Mouse (Mus musculus): ENCODE data around the gene Jade2. TPM values are rescaled to one million over a fixed set of nuclear protein-coding genes. Genes with fewer than 3 reads are reported as not detected.

Gene Jade2
- total and polyA plus RNA-seq, 2 experiments from 2014 or later, result 0.95 to 3.7 TPM

- H3K4me1 ChIP-seq (ENCODE audit: insufficient read depth, low read length), result no peaks in the 10 kb centered on the region
- no peaks in the 10 kb centered on the region for H3K9me3 ChIP-seq (ENCODE audit: low read length)
- no peak for TF ChIP-seq CTCF (IDR thresholded peaks at IDR 0.05)
- no peak overlapping the region for H3K27ac ChIP-seq (ENCODE audit: low read depth, low read length)
- no peaks in the 10 kb centered on the region for H3K27me3 ChIP-seq (ENCODE audit: insufficient read depth, low read length)
- 25% methylated on average over 4 of the region's 4 CpGs for WGBS
- DNase-seq (ENCODE audit: low spot score) (no peak), ATAC-seq (ENCODE audit: low FRiP score) (no peak)
- no peaks in the 10 kb centered on the region for H3K36me3 ChIP-seq (ENCODE audit: insufficient read depth, low read length)
- H3K4me2 ChIP-seq (ENCODE audit: low read depth, low read length, poor library complexity, severe bottlenecking), result no peak overlapping the region
- H3K4me3 ChIP-seq (ENCODE audit: low read depth, low read length), result no peak overlapping the region
- no peak overlapping the region for H3K9ac ChIP-seq (replicated peaks; ENCODE audit: low read length, poor library complexity, severe bottlenecking)
Measured at GRCm38 (mm10) chr11:51875792-51876195, 18.3 kb upstream of the Jade2 start.

DNA sequence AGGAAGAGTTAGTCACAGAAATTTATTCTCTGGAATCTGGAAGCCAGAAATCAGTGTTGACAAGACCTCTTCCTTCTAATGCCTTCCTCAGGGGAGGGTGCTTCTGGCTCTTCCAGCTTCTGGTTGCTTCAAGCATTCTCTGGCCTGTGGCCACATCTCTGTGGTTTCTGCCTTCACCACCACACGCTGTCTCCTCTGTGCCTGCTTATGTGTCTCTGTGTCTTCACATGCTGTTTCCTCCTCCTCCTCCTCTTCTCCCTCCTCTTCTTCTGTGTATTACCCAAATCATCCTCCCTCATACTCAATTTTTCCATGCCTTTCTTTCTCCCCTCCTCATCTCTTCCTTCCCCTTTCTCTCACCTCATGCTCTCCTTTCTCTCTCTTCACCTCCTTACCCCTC lies 17.6 kb upstream of the Jade2 start:
- ATAC-seq (ENCODE audit: low FRiP score) (no peak), DNase-seq (ENCODE audit: low spot score) (no peak)
- no peak overlapping the region for H3K4me3 ChIP-seq (ENCODE audit: low read depth, low read length)
- no peaks in the 10 kb centered on the region for H3K9me3 ChIP-seq (ENCODE audit: low read length)
- H3K27ac ChIP-seq (ENCODE audit: low read depth, low read length), result no peak overlapping the region
- no peaks in the 10 kb centered on the region for H3K27me3 ChIP-seq (ENCODE audit: insufficient read depth, low read length)
- no peak overlapping the region for H3K9ac ChIP-seq (replicated peaks; ENCODE audit: low read length, poor library complexity, severe bottlenecking)
- 61% methylated on average over 1 of the region's 1 CpGs for WGBS
- no peaks in the 10 kb centered on the region for H3K4me1 ChIP-seq (ENCODE audit: insufficient read depth, low read length)
- TF ChIP-seq CTCF (IDR thresholded peaks at IDR 0.05), result no peak
- no peaks in the 10 kb centered on the region for H3K36me3 ChIP-seq (ENCODE audit: insufficient read depth, low read length)
- no peak overlapping the region for H3K4me2 ChIP-seq (ENCODE audit: low read depth, low read length, poor library complexity, severe bottlenecking)

DNA sequence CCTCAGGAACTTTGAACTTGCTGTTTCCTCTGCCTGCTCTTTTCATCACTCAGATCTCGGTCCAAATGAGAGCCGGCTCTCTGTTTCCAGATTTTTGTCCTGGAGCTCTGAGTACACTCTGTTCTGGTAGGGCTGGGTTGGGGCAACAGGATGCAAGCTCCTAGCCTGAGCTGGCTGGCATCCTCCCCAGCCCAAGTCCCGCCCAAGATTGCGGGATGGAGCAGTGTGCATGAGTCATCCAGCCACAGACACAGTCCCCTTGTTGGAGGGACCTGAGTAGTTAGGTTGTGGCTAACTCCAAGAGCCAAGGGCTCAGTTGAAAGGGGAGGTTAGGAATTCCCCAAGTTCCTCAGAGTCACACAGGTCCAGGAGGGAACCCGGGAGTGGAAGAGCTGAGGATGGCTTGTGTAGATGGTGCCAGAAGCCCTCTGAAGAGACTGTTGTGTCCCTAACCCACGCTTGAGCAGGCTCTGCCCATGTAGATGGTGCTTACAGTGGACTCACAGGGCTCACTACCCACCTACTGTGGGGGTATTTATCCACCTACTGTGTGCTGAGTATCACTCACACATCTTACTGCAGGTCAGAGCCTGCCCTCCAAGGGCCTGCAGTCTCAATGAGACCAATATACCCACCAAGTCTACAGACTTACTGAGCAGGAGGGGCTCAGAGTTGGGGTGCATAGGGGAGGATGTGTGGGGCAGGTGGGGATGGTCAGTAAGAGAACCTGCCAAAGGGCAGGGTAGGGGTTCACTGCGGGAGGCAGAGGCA lies 17.0 kb upstream of the Jade2 start:
- Histone ChIP-seq H3K4me3 (ENCODE audit: low read depth, low read length) (no peak overlapping the region), H3K27ac (ENCODE audit: low read depth, low read length) (no peak overlapping the region), H3K9me3 (ENCODE audit: low read length) (no peaks in the 10 kb centered on the region), H3K36me3 (ENCODE audit: insufficient read depth, low read length) (no peaks in the 10 kb centered on the region), H3K27me3 (ENCODE audit: insufficient read depth, low read length) (no peaks in the 10 kb centered on the region), H3K4me2 (ENCODE audit: low read depth, low read length, poor library complexity, severe bottlenecking) (no peak overlapping the region), H3K9ac (replicated peaks; ENCODE audit: low read length, poor library complexity, severe bottlenecking) (no peak overlapping the region), H3K4me1 (ENCODE audit: insufficient read depth, low read length) (no peaks in the 10 kb centered on the region)
- 88% methylated on average over 7 of the region's 7 CpGs for WGBS
- no peak for ATAC-seq (ENCODE audit: low FRiP score)
- no peak for DNase-seq (ENCODE audit: low spot score)
- TF ChIP-seq CTCF (IDR thresholded peaks at IDR 0.05), result no peak

GRCm38 (mm10) chr11:51873141-51873540 lies 15.7 kb upstream of the Jade2 start:
- ATAC-seq (ENCODE audit: low FRiP score), result no peak
- Histone ChIP-seq H3K27me3 (ENCODE audit: insufficient read depth, low read length) (no peaks in the 10 kb centered on the region), H3K9me3 (ENCODE audit: low read length) (no peaks in the 10 kb centered on the region), H3K4me3 (ENCODE audit: low read depth, low read length) (no peak overlapping the region), H3K36me3 (ENCODE audit: insufficient read depth, low read length) (no peaks in the 10 kb centered on the region), H3K9ac (replicated peaks; ENCODE audit: low read length, poor library complexity, severe bottlenecking) (no peak overlapping the region), H3K4me1 (ENCODE audit: insufficient read depth, low read length) (no peaks in the 10 kb centered on the region), H3K27ac (ENCODE audit: low read depth, low read length) (no peak overlapping the region), H3K4me2 (ENCODE audit: low read depth, low read length, poor library complexity, severe bottlenecking) (no peak overlapping the region)
- 93% methylated on average over 5 of the region's 5 CpGs for WGBS
- DNase-seq (ENCODE audit: low spot score), result no peak
- TF ChIP-seq CTCF (IDR thresholded peaks at IDR 0.05), result no peak

DNA sequence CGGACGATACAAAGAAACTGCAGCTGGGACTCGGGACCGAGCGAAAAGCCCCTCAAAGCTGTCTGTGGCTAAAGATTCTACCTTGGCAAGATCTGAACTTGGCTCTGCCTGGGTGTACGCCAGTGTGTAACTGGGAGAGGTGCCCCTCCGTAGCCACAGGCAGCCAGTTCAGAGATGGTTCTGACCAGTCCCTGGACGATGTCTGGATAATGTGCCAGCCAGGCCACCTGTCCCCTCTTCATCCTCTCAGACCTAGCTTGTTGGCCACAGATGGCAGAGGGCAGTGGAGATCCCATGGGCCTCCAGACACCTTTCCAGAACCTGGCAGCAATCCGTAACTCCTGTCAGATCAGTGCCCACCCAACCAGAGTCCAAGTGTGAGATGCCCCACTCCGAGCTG lies 9.8 kb upstream of the Jade2 start:
- H3K27ac ChIP-seq (ENCODE audit: low read depth, low read length), result no peak overlapping the region
- no peak for TF ChIP-seq CTCF (IDR thresholded peaks at IDR 0.05)
- no peak for DNase-seq (ENCODE audit: low spot score)
- no peaks in the 10 kb centered on the region for H3K27me3 ChIP-seq (ENCODE audit: insufficient read depth, low read length)
- no peak overlapping the region for H3K4me3 ChIP-seq (ENCODE audit: low read depth, low read length)
- H3K9ac ChIP-seq (replicated peaks; ENCODE audit: low read length, poor library complexity, severe bottlenecking), result no peak overlapping the region
- H3K4me1 ChIP-seq (ENCODE audit: insufficient read depth, low read length), result no peaks in the 10 kb centered on the region
- 87% methylated on average over 10 of the region's 10 CpGs for WGBS
- H3K4me2 ChIP-seq (ENCODE audit: low read depth, low read length, poor library complexity, severe bottlenecking), result no peak overlapping the region
- ATAC-seq (ENCODE audit: low FRiP score), result no peak
- no peaks in the 10 kb centered on the region for H3K9me3 ChIP-seq (ENCODE audit: low read length)
- H3K36me3 ChIP-seq (ENCODE audit: insufficient read depth, low read length), result no peaks in the 10 kb centered on the region

DNA sequence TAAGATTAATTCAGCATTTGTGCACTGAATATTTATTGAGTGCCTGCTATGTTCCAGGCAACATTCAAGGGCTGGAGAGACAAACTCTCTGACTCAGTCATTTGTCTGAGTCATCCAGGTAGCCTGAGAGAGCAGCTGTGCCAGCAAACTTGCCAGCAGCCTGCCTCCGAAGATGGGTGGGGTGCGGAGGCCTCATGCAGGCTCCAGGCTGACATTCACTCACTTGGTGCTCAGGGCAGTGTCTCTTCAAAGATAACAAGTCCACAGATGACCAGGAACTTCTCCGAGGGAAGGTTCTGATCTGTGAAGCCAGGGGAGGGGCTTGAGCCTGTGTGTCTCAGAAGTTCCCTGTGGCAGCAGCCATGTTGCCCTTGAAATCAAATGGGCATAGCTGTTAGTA lies 8.6 kb upstream of the Jade2 start:
- no peaks in the 10 kb centered on the region for H3K36me3 ChIP-seq (ENCODE audit: insufficient read depth, low read length)
- TF ChIP-seq CTCF (IDR thresholded peaks at IDR 0.05), result no peak
- WGBS, result 76% methylated on average over 3 of the region's 3 CpGs
- H3K4me3 ChIP-seq (ENCODE audit: low read depth, low read length), result no peak overlapping the region
- no peak for ATAC-seq (ENCODE audit: low FRiP score)
- H3K9me3 ChIP-seq (ENCODE audit: low read length), result no peaks in the 10 kb centered on the region
- H3K4me2 ChIP-seq (ENCODE audit: low read depth, low read length, poor library complexity, severe bottlenecking), result no peak overlapping the region
- no peaks in the 10 kb centered on the region for H3K27me3 ChIP-seq (ENCODE audit: insufficient read depth, low read length)
- no peak overlapping the region for H3K9ac ChIP-seq (replicated peaks; ENCODE audit: low read length, poor library complexity, severe bottlenecking)
- no peak overlapping the region for H3K27ac ChIP-seq (ENCODE audit: low read depth, low read length)
- DNase-seq (ENCODE audit: low spot score), result no peak
- no peaks in the 10 kb centered on the region for H3K4me1 ChIP-seq (ENCODE audit: insufficient read depth, low read length)
